Mouse (Mus musculus): Measurements from ENCODE around the gene H2-DMb1.

H2-DMb1 gene

GRCm38 (mm10) chr17:34196941-34197894, 44.3 kb downstream of the H2-DMb1 start, which contains the start of gene Psmb8:
Psmb8 (plus strand) TSS chr17:34197721.
- Histone ChIP-seq H3K4me3 (replicated peaks; ENCODE audit: low read length) (peak within 1 kb of the TSS; percentile 72), H3K9me3 (ENCODE audit: low read length) (peaks cover 14% of the 10 kb centered on the region; the same call in 1 of the 2 replicates), H3K4me1 (replicated peaks; ENCODE audit: low read depth, low read length) (peaks cover 38% of the 10 kb centered on the region), H3K36me3 (ENCODE audit: insufficient read depth, low read length) (no peaks in the 10 kb centered on the region), H3K27me3 (ENCODE audit: insufficient read depth, low read length) (peaks cover 83% of the 10 kb centered on the region)
- TF ChIP-seq NANOG (IDR thresholded peaks at IDR 0.05; ENCODE audit: borderline replicate concordance, low read length) = no peak
- no peak for TF ChIP-seq CTCF (conservative IDR thresholded peaks at IDR 0.05; ENCODE audit: low read length)
- TF ChIP-seq POU5F1 (IDR thresholded peaks at IDR 0.05; ENCODE audit: borderline replicate concordance, low read length) = no peak

- TF ChIP-seq POU5F1 (IDR thresholded peaks at IDR 0.05; ENCODE audit: borderline replicate concordance, low read length) (no peak), CTCF (conservative IDR thresholded peaks at IDR 0.05; ENCODE audit: low read length) (no peak), NANOG (IDR thresholded peaks at IDR 0.05; ENCODE audit: borderline replicate concordance, low read length) (no peak)
- H3K4me1 ChIP-seq (replicated peaks; ENCODE audit: low read depth, low read length) = peaks cover 33% of the 10 kb centered on the region
These were observed 45.1 kb downstream of the H2-DMb1 start for GRCm38 (mm10) chr17:34197904-34198520.

DNA sequence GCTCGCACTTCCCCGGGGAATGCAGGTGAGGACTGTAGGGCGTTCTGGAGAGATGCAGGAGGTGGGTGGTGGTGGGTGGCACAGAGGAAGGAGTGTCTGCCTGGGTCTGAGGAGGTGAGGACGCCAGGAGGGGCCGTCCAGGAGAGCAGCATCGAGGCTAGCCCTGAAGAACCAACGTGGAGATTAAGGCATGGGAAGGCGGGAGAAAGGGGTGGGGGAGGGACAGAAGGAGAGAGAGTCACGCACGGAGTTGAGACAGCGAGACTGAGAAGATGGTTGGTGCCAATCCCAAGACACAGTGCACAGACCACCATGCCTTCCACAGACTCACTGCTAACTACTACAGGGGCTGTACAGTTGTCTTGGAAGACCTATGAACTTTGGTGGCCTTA, 45.6 kb downstream of the H2-DMb1 start:
- no peak for TF ChIP-seq POU5F1 (IDR thresholded peaks at IDR 0.05; ENCODE audit: borderline replicate concordance, low read length)
- no peak for TF ChIP-seq NANOG (IDR thresholded peaks at IDR 0.05; ENCODE audit: borderline replicate concordance, low read length)
- no peak for TF ChIP-seq CTCF (conservative IDR thresholded peaks at IDR 0.05; ENCODE audit: low read length)
- Histone ChIP-seq H3K27me3 (ENCODE audit: insufficient read depth, low read length) (peaks cover 81% of the 10 kb centered on the region), H3K9me3 (ENCODE audit: low read length) (peaks cover 14% of the 10 kb centered on the region; the same call in 1 of the 2 replicates), H3K4me1 (replicated peaks; ENCODE audit: low read depth, low read length) (peaks cover 29% of the 10 kb centered on the region), H3K4me3 (replicated peaks; ENCODE audit: low read length) (peak overlapping the region; percentile 72), H3K36me3 (ENCODE audit: insufficient read depth, low read length) (no peaks in the 10 kb centered on the region)

More at GRCm38 (mm10) chr17:34197904-34198520, 45.1 kb downstream of the H2-DMb1 start:
- peak overlapping the region; percentile 72 for H3K4me3 ChIP-seq (replicated peaks; ENCODE audit: low read length)
- H3K36me3 ChIP-seq (ENCODE audit: insufficient read depth, low read length) = no peaks in the 10 kb centered on the region
- peaks cover 14% of the 10 kb centered on the region; the same call in 1 of the 2 replicates for H3K9me3 ChIP-seq (ENCODE audit: low read length)
- H3K27me3 ChIP-seq (ENCODE audit: insufficient read depth, low read length) = peaks cover 80% of the 10 kb centered on the region

GRCm38 (mm10) chr17:34199050-34199619, 46.3 kb downstream of the H2-DMb1 start:
- TF ChIP-seq POU5F1 (IDR thresholded peaks at IDR 0.05; ENCODE audit: borderline replicate concordance, low read length) (no peak), CTCF (conservative IDR thresholded peaks at IDR 0.05; ENCODE audit: low read length) (no peak), NANOG (IDR thresholded peaks at IDR 0.05; ENCODE audit: borderline replicate concordance, low read length) (no peak)
- Histone ChIP-seq H3K27me3 (ENCODE audit: insufficient read depth, low read length) (peaks cover 81% of the 10 kb centered on the region), H3K4me3 (replicated peaks; ENCODE audit: low read length) (no peak overlapping the region)

DNA sequence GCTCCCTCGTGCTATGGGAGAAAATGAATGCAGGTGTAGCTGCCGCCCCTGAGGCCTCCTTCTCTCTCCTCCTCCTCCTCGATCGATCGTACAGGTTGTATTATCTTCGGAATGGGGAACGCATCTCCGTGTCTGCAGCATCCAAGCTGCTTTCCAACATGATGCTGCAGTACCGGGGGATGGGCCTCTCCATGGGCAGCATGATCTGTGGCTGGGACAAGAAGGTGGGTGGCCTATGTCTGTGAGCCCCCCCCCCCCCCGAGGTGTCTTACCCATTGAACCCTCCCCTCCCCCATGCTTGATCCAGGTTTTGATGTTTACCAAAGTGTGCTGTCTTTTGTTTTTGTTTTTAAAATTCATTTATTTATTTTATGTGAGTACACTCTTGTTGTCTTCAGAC, 47.2 kb downstream of the H2-DMb1 start:
- Histone ChIP-seq H3K4me1 (replicated peaks; ENCODE audit: low read depth, low read length) (peaks cover 33% of the 10 kb centered on the region), H3K9me3 (ENCODE audit: low read length) (peaks cover 14% of the 10 kb centered on the region; the same call in 1 of the 2 replicates), H3K36me3 (ENCODE audit: insufficient read depth, low read length) (no peaks in the 10 kb centered on the region), H3K27me3 (ENCODE audit: insufficient read depth, low read length) (peaks cover 83% of the 10 kb centered on the region), H3K4me3 (replicated peaks; ENCODE audit: low read length) (no peak overlapping the region)
- TF ChIP-seq CTCF (conservative IDR thresholded peaks at IDR 0.05; ENCODE audit: low read length) (no peak), NANOG (IDR thresholded peaks at IDR 0.05; ENCODE audit: borderline replicate concordance, low read length) (no peak), POU5F1 (IDR thresholded peaks at IDR 0.05; ENCODE audit: borderline replicate concordance, low read length) (no peak)

More at GRCm38 (mm10) chr17:34199050-34199619, 46.3 kb downstream of the H2-DMb1 start:
- peaks cover 14% of the 10 kb centered on the region; the same call in 1 of the 2 replicates for H3K9me3 ChIP-seq (ENCODE audit: low read length)
- H3K4me1 ChIP-seq (replicated peaks; ENCODE audit: low read depth, low read length) = peaks cover 27% of the 10 kb centered on the region
- no peaks in the 10 kb centered on the region for H3K36me3 ChIP-seq (ENCODE audit: insufficient read depth, low read length)

DNA sequence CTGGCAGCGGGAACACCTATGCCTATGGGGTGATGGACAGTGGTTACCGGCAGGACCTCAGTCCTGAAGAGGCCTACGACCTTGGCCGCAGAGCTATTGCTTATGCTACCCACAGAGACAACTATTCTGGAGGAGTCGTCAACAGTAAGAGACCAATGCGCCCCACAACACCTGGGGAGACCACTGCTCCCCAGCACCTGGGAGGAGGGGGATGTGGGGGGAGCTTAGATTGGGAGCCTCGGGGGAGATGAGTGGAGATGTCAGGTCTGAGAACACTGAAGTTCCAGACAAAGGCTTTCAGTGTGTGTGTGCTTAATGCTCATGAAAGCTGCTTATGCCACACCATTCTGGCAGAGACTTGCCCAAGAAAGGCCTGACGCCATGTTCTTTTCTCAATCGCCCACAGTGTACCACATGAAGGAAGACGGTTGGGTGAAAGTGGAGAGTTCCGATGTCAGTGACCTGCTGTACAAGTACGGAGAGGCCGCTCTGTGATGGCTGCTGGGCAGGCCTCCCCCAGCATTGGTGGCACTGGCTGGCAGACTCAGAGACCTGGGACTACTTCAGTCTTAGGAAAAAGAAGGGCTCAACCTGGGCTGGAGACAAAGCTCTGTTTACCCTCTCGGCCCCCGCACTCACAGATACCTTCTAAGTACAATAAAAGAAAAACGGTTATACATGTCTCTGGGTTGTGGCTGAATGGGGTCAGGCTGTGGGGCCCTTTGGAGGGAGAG, 48.1 kb downstream of the H2-DMb1 start:
- Histone ChIP-seq H3K4me3 (replicated peaks; ENCODE audit: low read length) (no peak overlapping the region), H3K36me3 (ENCODE audit: insufficient read depth, low read length) (no peaks in the 10 kb centered on the region), H3K27me3 (ENCODE audit: insufficient read depth, low read length) (peaks cover 84% of the 10 kb centered on the region), H3K4me1 (replicated peaks; ENCODE audit: low read depth, low read length) (peaks cover 42% of the 10 kb centered on the region), H3K9me3 (ENCODE audit: low read length) (peaks cover 14% of the 10 kb centered on the region; the same call in 1 of the 2 replicates)
- TF ChIP-seq NANOG (IDR thresholded peaks at IDR 0.05; ENCODE audit: borderline replicate concordance, low read length) = no peak
- TF ChIP-seq CTCF (conservative IDR thresholded peaks at IDR 0.05; ENCODE audit: low read length) = no peak
- TF ChIP-seq POU5F1 (IDR thresholded peaks at IDR 0.05; ENCODE audit: borderline replicate concordance, low read length) = no peak

DNA sequence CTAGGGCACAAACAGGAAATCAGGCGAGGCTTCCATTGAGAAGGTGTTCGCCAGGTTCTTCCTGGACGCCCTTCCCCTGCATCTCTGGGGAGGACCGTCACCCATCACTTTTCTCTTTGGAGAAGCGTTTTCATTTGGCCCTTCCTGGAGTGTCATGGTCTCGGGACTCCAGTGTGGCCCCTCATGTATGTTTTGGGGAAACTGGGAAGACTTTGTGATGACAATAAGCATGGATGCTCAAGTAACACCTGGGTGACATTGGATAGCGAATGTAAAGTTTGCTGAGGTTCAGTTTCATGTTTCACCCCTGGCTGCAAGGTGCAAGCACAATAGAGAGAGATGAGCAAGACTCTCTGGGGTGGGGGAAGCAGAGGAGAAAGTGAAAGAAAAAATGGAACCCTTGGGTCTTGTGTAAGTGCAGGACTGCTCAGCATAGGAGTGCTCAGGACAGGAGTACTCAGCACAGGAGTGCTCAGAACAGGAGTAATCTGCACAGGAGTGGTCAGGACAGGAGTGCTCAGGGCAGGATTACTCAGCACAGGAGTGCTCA, 48.7 kb downstream of the H2-DMb1 start:
- peaks cover 36% of the 10 kb centered on the region for H3K4me1 ChIP-seq (replicated peaks; ENCODE audit: low read depth, low read length)
- H3K27me3 ChIP-seq (ENCODE audit: insufficient read depth, low read length) = peaks cover 84% of the 10 kb centered on the region
- no peaks in the 10 kb centered on the region for H3K36me3 ChIP-seq (ENCODE audit: insufficient read depth, low read length)
- peaks cover 14% of the 10 kb centered on the region; the same call in 1 of the 2 replicates for H3K9me3 ChIP-seq (ENCODE audit: low read length)
- no peak for TF ChIP-seq CTCF (conservative IDR thresholded peaks at IDR 0.05; ENCODE audit: low read length)
- H3K4me3 ChIP-seq (replicated peaks; ENCODE audit: low read length) = no peak overlapping the region
